Mouse (Mus musculus) spleen, postnatal 10 days (tissue): ENCODE results near the gene Zgrf1.

Experiments used
- DNase-seq, 2 experiments: peaks; one replicate each; pipeline ENCODE4 v3.0.0; 2021 to 2022; ENCODE audit warnings: low spot score in 2 of 2

Gene Zgrf1

GRCm38 (mm10) chr3:127639875-127640761, 86.8 kb downstream of the Zgrf1 start:
- DNase-seq = peak in 1 of 2 experiments; percentile 69

DNA sequence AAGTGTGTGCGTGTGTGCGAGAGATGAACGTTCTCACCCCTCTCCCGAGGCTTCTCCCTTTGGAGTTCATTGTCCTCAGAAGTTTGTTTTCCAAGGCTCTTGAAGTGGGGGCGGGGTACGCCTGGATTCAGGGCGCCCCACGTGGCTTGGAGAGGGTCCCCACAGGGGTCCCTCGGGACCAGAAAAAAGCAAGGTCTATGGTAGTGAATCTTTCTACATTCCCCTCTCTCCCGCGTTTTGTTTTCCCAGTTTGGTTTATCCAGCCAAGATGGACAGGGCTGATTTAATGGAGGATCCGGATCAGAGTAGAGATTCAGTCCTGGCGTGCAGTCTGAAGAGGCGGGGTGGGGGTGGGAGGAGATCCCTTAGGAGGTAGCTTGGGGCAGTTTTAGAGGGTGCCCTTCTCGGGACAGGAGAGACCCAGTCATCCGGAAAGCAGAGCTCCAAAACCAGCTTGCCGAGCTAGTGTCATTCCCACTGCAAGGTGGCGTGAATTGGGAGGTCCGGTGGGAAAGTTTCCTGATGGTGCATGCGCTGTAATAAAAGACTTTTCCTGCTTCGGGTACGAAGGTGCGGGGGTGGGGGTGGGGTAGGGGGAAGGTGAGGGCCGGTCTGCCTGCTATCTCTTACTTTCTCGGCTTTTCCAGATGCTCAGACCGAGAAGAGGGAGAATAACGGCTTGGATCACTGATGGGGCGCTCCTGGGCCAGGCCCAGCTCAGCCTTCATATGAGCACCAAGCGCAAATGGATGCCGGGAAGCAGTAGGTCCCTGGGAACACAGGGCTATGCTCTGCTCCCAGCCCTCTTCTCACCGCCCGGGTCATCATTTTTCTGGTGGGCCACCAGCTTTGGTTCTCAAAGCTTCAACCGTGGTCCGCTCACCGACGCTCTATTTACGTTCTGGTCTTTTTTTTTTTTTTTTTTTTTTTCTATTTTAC, 87.7 kb downstream of the Zgrf1 start:
- no peak for DNase-seq

GRCm38 (mm10) chr3:127642211-127642610, 88.9 kb downstream of the Zgrf1 start:
- no peak for DNase-seq

GRCm38 (mm10) chr3:127646156-127646825, 93.0 kb downstream of the Zgrf1 start:
- DNase-seq = no peak

GRCm38 (mm10) chr3:127651742-127652653, 98.7 kb downstream of the Zgrf1 start:
- no peak for DNase-seq

DNA sequence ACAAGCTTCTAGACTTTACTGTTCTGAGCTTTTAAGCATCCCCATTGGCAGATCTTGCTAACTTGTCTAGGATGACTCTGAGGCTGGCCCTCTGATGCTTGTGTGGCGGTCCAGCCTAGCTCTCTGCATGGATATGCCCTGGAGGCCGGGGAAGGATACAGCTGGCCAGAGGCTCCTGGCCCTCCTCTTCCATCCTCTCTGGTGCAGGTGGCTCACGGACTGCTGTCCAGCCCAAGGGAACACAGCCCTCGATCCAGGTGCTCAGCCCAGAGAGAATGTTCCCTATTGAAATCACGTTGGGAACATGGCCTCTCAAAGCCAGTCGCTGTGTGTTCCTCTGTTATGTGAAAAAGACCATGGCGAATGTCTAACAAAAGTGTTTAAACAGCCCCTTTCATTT, 107.4 kb downstream of the Zgrf1 start:
- no peak for DNase-seq

DNA sequence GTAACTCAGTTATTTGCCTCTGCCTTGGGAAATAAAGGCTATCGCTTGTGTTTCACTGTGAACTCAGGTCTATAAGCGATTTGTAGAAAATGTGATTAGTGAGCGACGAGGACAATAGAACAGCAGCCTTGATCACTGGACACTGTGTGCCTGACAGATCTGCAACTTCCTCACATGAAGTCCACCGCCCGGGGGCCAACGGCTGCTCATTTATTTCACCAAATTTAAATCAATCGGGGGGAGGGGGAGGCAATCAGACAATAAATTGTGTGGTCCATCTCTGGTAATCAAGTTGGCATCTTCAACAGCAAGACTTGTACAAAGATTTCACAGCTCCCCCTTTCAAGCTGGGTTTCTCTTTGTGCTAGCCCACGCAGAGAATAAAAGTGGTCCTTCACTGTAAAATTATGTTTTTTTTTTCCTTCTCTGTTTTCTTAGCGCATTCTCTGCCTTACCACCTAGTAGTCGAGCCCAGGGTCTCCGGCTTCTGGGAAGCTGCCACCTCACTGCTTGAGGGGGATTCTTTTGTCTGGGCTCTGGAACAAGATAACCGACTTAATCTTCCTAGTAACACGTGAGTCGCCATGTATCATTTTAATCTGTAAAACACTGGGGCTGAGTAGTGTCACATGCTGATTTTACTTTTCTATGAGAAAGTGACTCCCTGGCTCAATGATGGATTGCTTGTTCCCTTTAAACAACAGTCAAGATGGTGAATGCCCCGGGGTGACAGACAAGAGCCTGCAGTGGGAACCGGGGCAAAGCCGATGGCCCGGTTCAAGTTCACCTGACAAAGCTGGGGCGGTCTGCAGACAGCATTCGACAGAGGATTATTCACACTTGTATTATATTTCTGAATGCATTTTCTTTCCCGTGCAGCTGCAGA, 108.6 kb downstream of the Zgrf1 start:
- no peak for DNase-seq
